Mouse (Mus musculus) CH12.LX (cell line): ENCODE results near the gene AL732309.1. TPM values are rescaled to one million over a fixed set of nuclear protein-coding genes. Genes with fewer than 3 reads are reported as not detected.

Source experiments
- DNase-seq: peaks from one replicate; pipeline ENCODE4 v3.0.0-alpha.2; 2013; ENCODE audit errors: extremely low read depth
- H3K27ac ChIP-seq: 2 replicates; pipeline ENCODE4 v1.5.1; 2012; ENCODE audit warnings: low read depth, mild to moderate bottlenecking, control low read depth, moderate library complexity; ENCODE audit not compliant: insufficient read depth
- H3K27me3 ChIP-seq: replicated peaks from 2 replicates; pipeline ENCODE3; 2012; ENCODE audit warnings: inconsistent platforms
- H3K36me3 ChIP-seq, 2 experiments: replicated peaks in 1 of 2; 2 replicates each; pipeline versions ENCODE3 to v1.6.1; 2012; ENCODE audit warnings: inconsistent platforms in 1 of 2, low read length in 1 of 2, mild to moderate bottlenecking in 1 of 2, mixed read lengths in 1 of 2, moderate library complexity in 1 of 2; ENCODE audit not compliant: control insufficient read depth in 1 of 2, insufficient read depth in 1 of 2
- H3K4me1 ChIP-seq, 2 experiments: 2 replicates each; pipeline ENCODE4 v1.6.1; 2012; ENCODE audit warnings: inconsistent platforms in 1 of 2, moderate library complexity in 1 of 2; ENCODE audit not compliant: insufficient read depth in 2 of 2, control insufficient read depth in 1 of 2
- H3K4me2 ChIP-seq: 2 replicates; pipeline ENCODE4 v1.6.1; 2012; ENCODE audit warnings: low read depth, mild to moderate bottlenecking, control low read depth; ENCODE audit not compliant: poor library complexity, insufficient read depth, severe bottlenecking
- H3K4me3 ChIP-seq, 3 experiments: fragments of 150-350 bp in 1 of 3; sonication (generic) in 1 of 3; replicated peaks in 1 of 3; 2 replicates each; pipeline versions ENCODE3 to v1.5.1; 2011 to 2012; ENCODE audit warnings: low read depth in 2 of 3, low read length in 2 of 3, mild to moderate bottlenecking in 2 of 3, moderate library complexity in 2 of 3, control low read depth in 1 of 3, improper control_type of control experiment in 1 of 3, inconsistent platforms in 1 of 3, mixed read lengths in 1 of 3; ENCODE audit not compliant: poor library complexity in 1 of 3
- H3K79me2 ChIP-seq: replicated peaks from 2 replicates; pipeline ENCODE4 v1.6.1; 2012; ENCODE audit warnings: mild to moderate bottlenecking, moderate library complexity; ENCODE audit not compliant: control insufficient read depth, poor library complexity, insufficient read depth, severe bottlenecking; ENCODE audit errors: extremely low read depth
- H3K9ac ChIP-seq: 2 replicates; pipeline ENCODE4 v1.6.1; 2012; ENCODE audit warnings: low read depth, mild to moderate bottlenecking, control low read depth, moderate library complexity; ENCODE audit not compliant: insufficient read depth
- H3K9me3 ChIP-seq: replicated peaks from 2 replicates; pipeline ENCODE3; 2012; ENCODE audit warnings: low read length, inconsistent platforms, mixed read lengths
- BHLHE40 ChIP-seq: IDR thresholded peaks from 2 replicates; pipeline ENCODE4 v1.6.1; 2011; ENCODE audit warnings: mild to moderate bottlenecking, low read depth, low read length, improper control_type of control experiment
- CHD1 ChIP-seq: IDR thresholded peaks from 2 replicates; pipeline ENCODE4 v1.6.1; 2012; ENCODE audit warnings: low read depth, low read length, improper control_type of control experiment, inconsistent platforms
- CTCF ChIP-seq, 2 experiments: IDR thresholded peaks in 1 of 2; conservative IDR thresholded peaks in 1 of 2; 2 replicates each; pipeline ENCODE4 v1.5.1; 2011 to 2012; ENCODE audit warnings: low read depth in 2 of 2, low read length in 2 of 2, improper control_type of control experiment in 1 of 2, inconsistent platforms in 1 of 2, mild to moderate bottlenecking in 1 of 2, moderate library complexity in 1 of 2
- ELF1 ChIP-seq: IDR thresholded peaks from 2 replicates; pipeline ENCODE4 v1.6.1; 2014; ENCODE audit warnings: low read depth, mild to moderate bottlenecking, inconsistent platforms, low read length, improper control_type of control experiment
- GABPA ChIP-seq: IDR thresholded peaks from 2 replicates; pipeline ENCODE4 v1.6.1; 2012; ENCODE audit warnings: low read depth, low read length, improper control_type of control experiment, inconsistent platforms; ENCODE audit not compliant: insufficient replicate concordance
- HCFC1 ChIP-seq: IDR thresholded peaks from 2 replicates; pipeline ENCODE4 v1.6.1; 2012; ENCODE audit warnings: low read depth, mild to moderate bottlenecking, inconsistent platforms, low read length, improper control_type of control experiment
- JUND ChIP-seq: conservative IDR thresholded peaks from 2 replicates; pipeline ENCODE4 v1.6.1; 2011; ENCODE audit warnings: low read depth, low read length, improper control_type of control experiment
- KAT2A ChIP-seq: IDR thresholded peaks from 2 replicates; pipeline ENCODE4 v1.6.1; 2012; ENCODE audit warnings: low read length, improper control_type of control experiment, inconsistent platforms; ENCODE audit not compliant: insufficient replicate concordance
- MAX ChIP-seq: IDR thresholded peaks from 2 replicates; pipeline ENCODE4 v1.6.1; 2011; ENCODE audit warnings: low read length, improper control_type of control experiment
- MAZ ChIP-seq: IDR thresholded peaks from 2 replicates; pipeline ENCODE4 v1.6.1; 2012; ENCODE audit warnings: low read depth, mild to moderate bottlenecking, inconsistent platforms, low read length, improper control_type of control experiment, moderate library complexity
- MXI1 ChIP-seq: IDR thresholded peaks from 2 replicates; pipeline ENCODE4 v1.6.1; 2011; ENCODE audit warnings: mild to moderate bottlenecking, low read depth, low read length, improper control_type of control experiment
- MYC ChIP-seq: IDR thresholded peaks from 2 replicates; pipeline ENCODE4 v1.6.1; 2011; ENCODE audit warnings: low read depth, mild to moderate bottlenecking, improper control_type of control experiment, low read length
- NELFE ChIP-seq: IDR thresholded peaks from 2 replicates; pipeline ENCODE4 v1.6.1; 2011; ENCODE audit warnings: low read depth, low read length, improper control_type of control experiment
- POLR2A ChIP-seq: IDR thresholded peaks from 2 replicates; pipeline ENCODE4 v1.6.1; 2011; ENCODE audit warnings: low read depth, mild to moderate bottlenecking, improper control_type of control experiment, low read length
- RAD21 ChIP-seq: IDR thresholded peaks from 2 replicates; pipeline ENCODE4 v1.6.1; 2011; ENCODE audit warnings: low read depth, mild to moderate bottlenecking, low read length, improper control_type of control experiment, moderate library complexity
- SIN3A ChIP-seq: IDR thresholded peaks from 2 replicates; pipeline ENCODE4 v1.6.1; 2012; ENCODE audit warnings: low read length, improper control_type of control experiment, inconsistent platforms
- TCF12 ChIP-seq: IDR thresholded peaks from 2 replicates; pipeline ENCODE4 v1.6.1; 2014; ENCODE audit warnings: low read depth, mild to moderate bottlenecking, inconsistent platforms, low read length, improper control_type of control experiment
- UBTF ChIP-seq: IDR thresholded peaks from 2 replicates; pipeline ENCODE4 v1.6.1; 2012; ENCODE audit warnings: low read depth, mild to moderate bottlenecking, inconsistent platforms, low read length, improper control_type of control experiment, moderate library complexity
- ZNF384 ChIP-seq: IDR thresholded peaks from 2 replicates; pipeline ENCODE4 v1.6.1; 2012; ENCODE audit warnings: low read depth, low read length, improper control_type of control experiment, inconsistent platforms
- dilution Hi-C: fragments of 300-500 bp; cut with MboI; formaldehyde crosslinking; loops from 2 replicates; pipeline ENCODE4 v1.14.3; 2020; ENCODE audit warnings: low sequenced_read_pairs; ENCODE audit not compliant: extremely low pct_unique_long_range_greater_than_20kb, extremely low pct_ligation_motif_present
- in situ Hi-C: fragments of 300-500 bp; cut with MboI; formaldehyde crosslinking; loops from 3 replicates; pipeline ENCODE4 v1.14.3; 2019; ENCODE audit warnings: low sequenced_read_pairs, low pct_ligation_motif_present, low pct_unique_long_range_greater_than_20kb, mixed read lengths
- polyA plus RNA-seq: library from polyadenylated mRNA; unstranded; fragments of >175 nt; gene quantifications from 2 replicates; pipeline ENCODE4 v1.2.1, GENCODE M21; 2012; ENCODE audit warnings: low read depth; ENCODE audit not compliant: insufficient read length
- total RNA-seq, 2 experiments: library from RNA; depleted of rRNA; stranded (reverse); fragments of 300-350 nt in 1 of 2; fragments of >200 nt in 1 of 2; gene quantifications; 2 replicates each; pipeline ENCODE4 v1.2.3; 2012 to 2014

The AL732309.1 gene
- total and polyA plus RNA-seq, 3 experiments, result 4.5 to 8.9 (median 6.7) TPM

GRCm38 (mm10) chr2:25244144-25244543, 2.5 kb downstream of the AL732309.1 start:
- no peak overlapping the region for H3K27ac ChIP-seq
- no peak overlapping the region for H3K4me2 ChIP-seq
- H3K4me3 ChIP-seq, result no peak overlapping the region
- H3K4me1 ChIP-seq, result peaks cover 8 to 16% of the 10 kb centered on the region in 2 experiments
- in situ Hi-C loops, result no loop called here
- H3K36me3 ChIP-seq, result peaks cover 43 to 58% of the 10 kb centered on the region in 2 experiments
- no peak overlapping the region for H3K9ac ChIP-seq
- no peaks in the 10 kb centered on the region for H3K79me2 ChIP-seq
- dilution Hi-C loops, result no loop called here
- no peak for DNase-seq
- peaks cover 19% of the 10 kb centered on the region for H3K27me3 ChIP-seq
- H3K9me3 ChIP-seq, result no peaks in the 10 kb centered on the region
- TF ChIP-seq ELF1 (no peak), POLR2A (peak; percentile 14; the same call in 1 of the 2 replicates)

DNA sequence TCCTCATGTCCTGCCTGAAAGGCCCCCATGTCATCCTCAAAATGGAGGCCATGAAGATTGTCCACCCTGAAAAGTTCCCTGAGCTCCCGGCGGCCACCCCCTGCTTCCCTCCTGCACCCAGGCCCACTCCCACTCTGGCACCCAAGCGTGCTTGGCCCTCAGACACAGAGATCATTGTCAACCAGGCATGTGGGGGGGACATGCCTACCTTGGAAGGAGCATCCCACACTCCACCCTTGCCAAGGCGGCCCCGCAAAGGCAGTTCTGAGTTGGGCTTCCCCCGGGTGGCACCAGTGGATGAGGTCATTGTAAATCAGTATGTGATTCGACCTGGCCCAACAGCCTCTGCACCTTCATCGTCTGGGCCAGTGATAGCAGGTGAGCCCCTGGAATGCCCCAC, 3.3 kb downstream of the AL732309.1 start:
- no peak overlapping the region for H3K9ac ChIP-seq
- peaks cover 35 to 50% of the 10 kb centered on the region in 2 experiments for H3K36me3 ChIP-seq
- peaks cover 26% of the 10 kb centered on the region for H3K27me3 ChIP-seq
- no peaks in the 10 kb centered on the region for H3K9me3 ChIP-seq
- H3K4me1 ChIP-seq, result peaks cover 8 to 16% of the 10 kb centered on the region in 2 experiments
- in situ Hi-C loops, result no loop called here
- no peak overlapping the region for H3K4me2 ChIP-seq
- no peak overlapping the region for H3K27ac ChIP-seq
- TF ChIP-seq MYC (no peak), MXI1 (no peak), BHLHE40 (no peak)
- DNase-seq, result no peak
- dilution Hi-C loops, result no loop called here
- H3K79me2 ChIP-seq, result no peaks in the 10 kb centered on the region
- H3K4me3 ChIP-seq, result no peak overlapping the region

- Histone ChIP-seq H3K4me1 (peaks cover 8 to 16% of the 10 kb centered on the region in 2 experiments), H3K27me3 (peaks cover 39% of the 10 kb centered on the region), H3K4me3 (peak within 1 kb of the TSS; percentile 29 to 62 (median 49)), H3K36me3 (peaks cover 22 to 37% of the 10 kb centered on the region in 2 experiments), H3K9me3 (no peaks in the 10 kb centered on the region), H3K4me2 (peak within 1 kb of the TSS; percentile 89), H3K79me2 (no peaks in the 10 kb centered on the region), H3K9ac (peak within 1 kb of the TSS; percentile 16; the same call in 1 of the 2 replicates), H3K27ac (no peak within 1 kb of the TSS)
- no peak for DNase-seq
- dilution Hi-C loops, result no loop called here
- in situ Hi-C loops, result no loop called here
- TF ChIP-seq ZNF384, result no peak
- no peak for TF ChIP-seq MYC
- TF ChIP-seq MAZ, result no peak
- TF ChIP-seq SIN3A, result no peak
- no peak for TF ChIP-seq MXI1
- no peak for TF ChIP-seq HCFC1
- no peak for TF ChIP-seq RAD21
- TF ChIP-seq GABPA, result no peak
- no peak for TF ChIP-seq CTCF (conservative IDR thresholded peaks at IDR 0.05 in 1 of 2, IDR thresholded peaks at IDR 0.05 in 1 of 2; ENCODE audit: low read depth in 2 of 2, low read length in 2 of 2)
- TF ChIP-seq NELFE, result no peak
- no peak for TF ChIP-seq TCF12
- TF ChIP-seq JUND, result no peak
- no peak for TF ChIP-seq ELF1
- TF ChIP-seq BHLHE40, result no peak
- TF ChIP-seq KAT2A, result no peak
- no peak for TF ChIP-seq CHD1
- TF ChIP-seq MAX, result no peak
- TF ChIP-seq UBTF, result no peak
Measured at GRCm38 (mm10) chr2:25242101-25242506, 4.6 kb downstream of the AL732309.1 start, which contains the start of the genes Rnf208 and Cysrt1. Gene Rnf208 (plus strand): TSS chr2:25242255. Gene Cysrt1 (minus strand): TSS chr2:25242452.
